Mouse (Mus musculus): ENCODE measurements around the gene E130114P18Rik.

DNA sequence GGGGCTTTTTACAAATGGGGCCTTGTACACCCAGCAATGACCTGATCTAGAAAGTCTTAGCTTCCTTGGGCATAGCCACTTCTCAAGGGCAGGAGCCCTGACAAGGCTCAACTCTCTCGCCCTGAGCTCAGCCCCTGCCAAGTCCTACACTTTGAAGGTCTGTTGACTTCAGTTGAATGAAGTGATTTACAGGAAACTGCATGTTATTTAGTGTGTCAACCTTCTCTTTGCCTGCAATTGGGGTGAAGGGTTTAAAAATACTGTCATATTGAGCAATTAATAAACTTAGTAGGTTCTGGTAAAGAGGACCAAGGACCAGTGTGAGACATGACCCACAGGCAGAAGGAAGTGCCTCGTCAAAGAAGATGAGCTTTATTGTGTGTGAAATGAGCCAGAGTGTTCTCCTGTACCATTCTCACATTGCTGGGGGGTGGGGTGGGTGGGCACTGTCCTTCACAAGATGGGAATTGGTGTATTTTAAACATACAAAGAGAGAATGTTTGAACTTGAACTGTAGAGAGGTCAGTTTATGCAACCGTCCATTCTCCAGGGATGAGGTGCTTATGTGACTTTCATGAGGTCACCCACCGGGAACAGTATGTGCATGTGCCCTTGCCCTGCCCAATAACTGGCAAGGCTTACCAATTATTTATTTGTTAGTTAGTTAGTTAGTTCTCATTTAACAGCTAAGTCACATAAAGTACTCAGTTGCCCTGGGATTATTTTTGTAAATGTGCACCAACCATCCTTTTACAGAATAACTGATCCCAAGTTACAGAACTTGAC is 42.8 kb upstream of the E130114P18Rik start:
- no peak for TF ChIP-seq CTCF (IDR thresholded peaks at IDR 0.05; ENCODE audit: low read depth, low read length)
- no peak for TF ChIP-seq GATA1 (IDR thresholded peaks at IDR 0.05; ENCODE audit: borderline replicate concordance, low read length)
- no peak for TF ChIP-seq TAL1 (conservative IDR thresholded peaks at IDR 0.05; ENCODE audit: low read depth, low read length)
- TF ChIP-seq POLR2AphosphoS5 (IDR thresholded peaks at IDR 0.05; ENCODE audit: insufficient replicate concordance, low read depth, low read length), result no peak
- no peak for TF ChIP-seq GATA2 (IDR thresholded peaks at IDR 0.05; ENCODE audit: borderline replicate concordance, low read depth, low read length)
